Mouse (Mus musculus): Measurements from ENCODE around the gene Mrpl24.
A peak's percentile ranks its signal among the peaks of the same experiment; 100 is the strongest.

The Mrpl24 gene

GRCm38 (mm10) chr3:87947056-87947810 is 27.9 kb downstream of the Mrpl24 start:
- no peak for DNase-seq (ENCODE audit: low read depth)

- no peak for DNase-seq (ENCODE audit: low read depth)
Measured at GRCm38 (mm10) chr3:87947811-87948199, 28.5 kb downstream of the Mrpl24 start.

GRCm38 (mm10) chr3:87948378-87949265 is 29.3 kb downstream of the Mrpl24 start, which contains the start of gene Crabp2:
Gene Crabp2, plus strand, starts transcription at chr3:87948666.
- no peak for DNase-seq (ENCODE audit: low read depth)

GRCm38 (mm10) chr3:87949266-87949954 is 30.1 kb downstream of the Mrpl24 start:
- no peak for DNase-seq (ENCODE audit: low read depth)

- DNase-seq (ENCODE audit: low read depth) = no peak
Measured at GRCm38 (mm10) chr3:87949955-87950515, 30.7 kb downstream of the Mrpl24 start.

- no peak for DNase-seq (ENCODE audit: low read depth)
Measured at GRCm38 (mm10) chr3:87951946-87952345, 32.6 kb downstream of the Mrpl24 start.

GRCm38 (mm10) chr3:87952440-87952839 is 33.1 kb downstream of the Mrpl24 start:
- DNase-seq (ENCODE audit: low read depth) = no peak

GRCm38 (mm10) chr3:87958056-87958455 is 38.8 kb downstream of the Mrpl24 start:
- DNase-seq (ENCODE audit: low read depth) = no peak

- DNase-seq (ENCODE audit: low read depth) = no peak
Measured at GRCm38 (mm10) chr3:87958476-87958875, 39.2 kb downstream of the Mrpl24 start.

- no peak for DNase-seq (ENCODE audit: low read depth)
Measured at GRCm38 (mm10) chr3:87958967-87959366, 39.7 kb downstream of the Mrpl24 start.

GRCm38 (mm10) chr3:87959371-87959770 is 40.1 kb downstream of the Mrpl24 start:
- DNase-seq (ENCODE audit: low read depth) = no peak

- no peak for DNase-seq (ENCODE audit: low read depth)
Measured at GRCm38 (mm10) chr3:87960191-87960585, 40.9 kb downstream of the Mrpl24 start.

- peak; percentile 95 for DNase-seq (ENCODE audit: low read depth)
Measured at GRCm38 (mm10) chr3:87960586-87961191, 41.4 kb downstream of the Mrpl24 start.

- peak; percentile 70 for DNase-seq (ENCODE audit: low read depth)
Measured at GRCm38 (mm10) chr3:87970184-87970938, 51.1 kb downstream of the Mrpl24 start.

- no peak for DNase-seq (ENCODE audit: low read depth)
Measured at GRCm38 (mm10) chr3:87970939-87971488, 51.7 kb downstream of the Mrpl24 start, which contains the start of gene Nes. Gene Nes, plus strand, starts transcription at chr3:87971078.

GRCm38 (mm10) chr3:87971489-87972202 is 52.3 kb downstream of the Mrpl24 start:
- DNase-seq (ENCODE audit: low read depth) = no peak

- DNase-seq (ENCODE audit: low read depth) = no peak
Measured at GRCm38 (mm10) chr3:87972203-87972664, 52.9 kb downstream of the Mrpl24 start.

- DNase-seq (ENCODE audit: low read depth) = no peak
Measured at GRCm38 (mm10) chr3:87972776-87973175, 53.5 kb downstream of the Mrpl24 start.
